Mouse (Mus musculus) yolk sac, embryonic 10.5 days (tissue): ENCODE data around the gene Abca2.
A peak's percentile ranks its signal among the peaks of the same experiment; 100 is the strongest.

ENCODE experiments used
- DNase-seq: peaks from one replicate; pipeline ENCODE4 v3.0.0-alpha.2; 2017; ENCODE audit warnings: low spot score

Abca2 gene

GRCm38 (mm10) chr2:25461407-25461806 is 32.9 kb downstream of the Abca2 start:
- DNase-seq: no peak

- no peak for DNase-seq
Measured at GRCm38 (mm10) chr2:25463630-25464029, 35.1 kb downstream of the Abca2 start.

DNA sequence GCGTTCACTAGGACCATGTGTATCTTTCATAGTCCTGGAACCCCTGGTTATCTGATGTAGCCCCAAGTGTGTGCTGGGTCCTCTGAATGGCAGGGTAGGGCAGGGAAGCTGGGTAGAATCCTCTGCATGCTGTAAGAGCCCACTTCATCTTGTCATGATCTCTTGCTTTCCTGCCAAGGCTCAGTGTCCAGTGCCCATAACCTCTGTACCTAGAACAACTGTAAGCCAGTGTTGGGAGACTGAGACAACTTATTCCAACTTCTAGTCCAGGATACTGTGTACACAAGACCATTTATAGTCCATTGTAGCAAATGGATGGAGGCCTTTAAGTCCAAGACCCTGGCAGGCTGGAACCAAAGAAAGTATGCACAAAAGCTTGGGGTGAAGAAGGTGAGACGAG is 36.8 kb downstream of the Abca2 start:
- DNase-seq: no peak

GRCm38 (mm10) chr2:25465816-25466635 is 37.5 kb downstream of the Abca2 start:
- no peak for DNase-seq

DNA sequence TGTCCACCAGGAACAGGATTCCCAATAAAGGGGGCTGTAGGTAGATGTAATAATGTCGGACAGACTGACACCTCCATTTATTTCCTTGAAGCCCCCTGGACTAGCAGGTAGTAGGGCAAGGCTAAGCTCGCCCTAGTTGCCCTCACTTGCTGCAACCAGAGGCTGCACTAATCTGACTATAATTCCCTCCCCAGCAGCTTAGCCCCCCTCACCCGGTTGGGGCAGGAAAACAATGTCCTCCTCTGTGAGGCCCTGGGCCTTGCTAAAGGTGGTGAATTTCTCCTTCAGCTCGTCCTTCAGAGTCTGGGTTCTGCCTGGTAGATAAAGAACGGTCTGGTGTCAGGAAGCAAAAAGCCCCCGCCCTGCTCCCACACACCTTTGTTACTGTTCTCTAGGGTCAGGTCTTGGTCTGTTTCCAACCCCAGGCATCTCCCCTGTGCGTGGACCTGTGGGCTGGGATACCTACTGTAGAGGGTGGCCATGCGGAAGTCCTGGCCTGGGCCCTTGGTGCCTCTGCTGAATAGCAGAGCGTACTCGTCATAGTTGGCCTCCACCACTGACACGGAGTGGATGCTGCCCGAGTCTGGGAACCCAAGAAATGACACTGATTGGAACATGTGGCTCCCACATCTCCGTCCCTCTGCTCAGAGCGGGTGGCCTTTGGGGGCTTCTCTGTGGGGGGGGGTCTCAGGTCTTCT is 39.3 kb downstream of the Abca2 start:
- DNase-seq: no peak

DNA sequence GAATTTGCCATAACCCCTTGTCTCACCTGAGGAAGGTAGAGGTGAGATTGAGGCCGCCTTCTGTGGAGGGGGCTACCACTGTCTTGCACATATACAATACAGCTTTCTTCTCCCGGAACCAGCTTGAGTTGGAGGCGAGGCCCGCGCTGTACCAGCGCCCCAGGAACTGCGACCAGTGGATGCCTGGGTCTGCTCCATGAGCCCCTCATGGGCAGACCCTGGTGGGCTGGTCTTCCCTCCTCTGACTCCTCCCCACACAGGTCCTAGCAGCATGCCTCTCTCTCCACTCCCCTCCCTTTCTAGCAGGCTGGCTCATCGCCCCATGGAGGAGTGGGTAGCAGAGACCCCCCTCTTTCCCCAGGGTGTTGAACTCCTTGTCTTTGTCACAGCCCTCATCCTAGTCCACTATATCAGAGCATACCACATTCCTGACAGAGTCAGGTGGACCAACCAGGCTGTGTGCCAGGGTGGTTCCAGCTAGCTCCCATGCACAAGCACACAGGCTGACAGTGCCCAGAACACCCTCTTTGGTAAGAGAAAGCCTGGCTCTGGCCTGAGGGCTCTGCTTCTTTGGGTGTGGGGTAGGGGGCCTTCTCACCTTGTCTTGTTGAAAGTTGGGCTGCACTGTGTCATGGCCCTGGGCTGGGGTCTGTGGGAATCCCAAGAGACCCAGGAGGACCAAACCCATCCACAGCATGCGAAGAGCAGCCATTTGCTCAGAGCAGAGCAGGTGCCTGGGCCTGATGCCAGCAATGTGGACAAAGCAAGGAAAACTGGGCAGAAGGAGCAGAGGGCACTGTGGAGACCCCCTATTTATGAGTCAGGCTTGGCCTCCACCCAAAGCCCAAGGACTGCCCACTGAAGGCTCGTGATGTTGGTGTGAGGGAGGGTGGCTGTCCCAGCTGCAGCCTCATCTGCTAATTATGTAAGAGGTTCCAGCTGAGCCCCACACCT is 40.7 kb downstream of the Abca2 start:
- DNase-seq: no peak

DNA sequence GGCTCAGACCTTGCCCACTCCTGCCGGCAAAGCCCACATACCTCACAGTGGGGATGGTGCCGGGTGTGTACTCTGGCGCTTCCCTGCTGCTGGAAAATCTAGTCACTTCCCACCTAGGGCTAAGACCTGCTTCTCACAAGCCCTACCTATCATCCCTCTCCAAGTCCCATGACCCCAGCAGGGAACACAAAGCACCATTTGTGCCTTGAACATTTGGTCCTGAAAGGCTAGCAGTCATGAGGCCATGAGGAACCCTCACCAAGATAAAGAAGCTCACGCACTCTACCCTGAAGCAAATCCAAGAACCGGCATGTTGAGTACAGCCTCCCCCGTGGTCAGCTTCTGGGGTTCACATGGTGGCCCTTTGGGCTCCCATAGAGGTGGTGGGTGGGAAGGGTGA is 41.5 kb downstream of the Abca2 start, which contains the start of gene Ptgds:
Gene Ptgds (minus strand): TSS at position 78 of the 400 bp plus-strand sequence.
- no peak for DNase-seq

DNA sequence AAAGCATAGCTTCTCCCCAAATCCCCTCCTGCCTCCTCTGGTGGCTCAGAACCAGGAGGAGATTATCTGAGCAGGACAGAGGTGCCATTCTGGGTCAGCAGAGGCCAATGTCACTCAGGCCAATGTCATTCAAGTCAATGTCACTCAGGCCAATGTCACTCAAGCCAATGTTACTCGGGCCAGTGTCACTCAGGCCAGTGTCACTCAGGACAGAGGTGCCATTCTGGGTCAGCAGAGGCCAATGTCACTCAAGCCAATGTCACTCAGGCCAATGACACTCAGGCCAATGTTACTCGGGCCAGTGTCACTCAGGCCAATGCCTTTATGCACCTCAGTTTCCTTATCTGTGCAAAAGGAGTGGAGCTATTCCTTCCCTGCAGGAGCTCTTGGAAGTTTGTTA is 44.0 kb downstream of the Abca2 start:
- no peak for DNase-seq

- no peak for DNase-seq
Measured at GRCm38 (mm10) chr2:25477541-25477940, 49.0 kb downstream of the Abca2 start.

DNA sequence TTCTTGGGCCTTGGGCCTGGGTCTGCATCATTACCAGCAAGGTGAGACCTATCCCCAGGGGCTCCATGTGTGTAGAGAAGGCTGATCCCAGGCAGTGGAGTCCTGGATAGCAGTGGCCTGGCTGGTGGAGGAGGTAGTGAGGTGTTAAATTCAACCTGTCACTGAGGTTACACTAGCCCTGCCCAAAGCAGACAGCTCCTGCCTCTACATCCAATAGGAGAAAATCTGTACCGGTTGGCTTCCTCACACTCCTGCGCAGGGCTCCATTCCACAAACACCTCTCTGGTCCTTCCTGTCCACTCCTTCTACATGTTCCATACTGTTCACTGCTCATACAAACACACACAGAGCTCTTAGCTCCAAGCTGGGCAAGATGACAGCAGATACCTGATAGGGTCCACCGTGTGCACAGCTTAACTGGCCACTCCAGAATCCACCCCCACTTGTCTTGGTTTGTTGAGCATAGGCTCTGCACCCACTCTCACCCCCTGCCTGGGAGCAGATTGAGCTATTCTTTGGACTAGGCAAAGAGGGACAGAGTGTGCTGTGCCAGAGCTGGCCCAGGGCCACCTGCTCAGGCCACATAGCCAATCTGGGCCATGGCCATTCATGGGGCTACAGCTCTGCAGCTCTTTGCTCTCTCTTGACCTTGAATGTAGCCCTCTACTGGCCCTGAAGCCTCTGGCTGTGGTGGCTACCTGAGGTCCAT is 49.6 kb downstream of the Abca2 start:
- DNase-seq: no peak

DNA sequence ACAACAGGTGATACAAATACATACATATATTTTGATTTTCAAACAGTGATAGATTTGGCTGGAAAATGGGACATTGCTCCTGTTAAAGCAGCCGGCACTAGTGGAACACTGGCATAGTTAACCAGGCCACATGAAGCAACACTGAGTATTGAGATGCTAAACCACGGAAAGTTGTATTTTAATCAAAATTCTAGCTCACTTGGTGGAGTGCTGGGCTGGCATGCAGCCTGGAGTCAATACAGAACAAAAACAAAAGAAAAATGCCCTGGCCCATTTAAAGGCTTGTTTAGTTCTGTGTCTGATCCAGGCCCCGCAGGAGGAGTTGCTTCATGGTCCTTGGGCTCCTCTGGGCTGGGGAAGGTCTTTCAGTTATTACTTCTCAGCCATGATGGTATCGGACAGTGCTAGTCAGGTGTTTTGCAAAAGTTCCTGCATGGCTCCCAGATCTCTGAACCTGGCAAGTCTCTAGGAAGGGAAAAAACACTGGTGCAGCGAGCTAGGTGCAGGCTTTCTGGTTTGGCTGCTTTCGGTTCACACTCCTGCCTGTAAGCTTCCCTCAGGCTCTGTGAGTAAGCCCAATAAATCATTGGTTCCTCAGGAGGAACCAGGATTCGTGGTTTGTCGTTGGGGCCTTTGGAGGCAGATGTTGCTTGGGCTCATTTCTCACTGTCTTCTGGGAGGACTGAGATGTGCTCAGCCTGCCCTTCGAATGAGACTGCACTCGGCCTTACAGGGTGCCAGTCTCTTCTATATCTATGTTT is 51.2 kb downstream of the Abca2 start:
- DNase-seq: no peak

DNA sequence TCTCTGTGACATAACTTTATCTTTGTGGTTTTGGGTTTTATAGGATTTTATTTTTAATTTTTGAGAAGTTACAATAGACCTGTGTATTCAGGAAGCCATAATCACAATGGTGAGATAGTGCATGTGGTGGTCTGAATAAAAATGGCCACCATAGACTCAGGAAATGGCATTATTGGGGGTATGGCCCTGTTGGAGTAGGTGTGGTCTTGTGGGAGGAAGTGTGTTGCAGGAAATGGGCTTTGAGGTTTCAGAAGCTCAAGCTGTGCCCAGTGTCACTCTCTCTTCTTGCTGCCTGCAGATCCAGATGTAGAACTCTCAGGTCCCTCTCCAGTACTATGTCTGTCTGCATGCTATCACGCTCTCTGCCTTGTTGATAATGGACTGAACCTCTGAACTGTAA is 52.0 kb downstream of the Abca2 start:
- no peak for DNase-seq

GRCm38 (mm10) chr2:25482969-25483368 is 54.5 kb downstream of the Abca2 start:
- DNase-seq: no peak

GRCm38 (mm10) chr2:25484901-25485647 is 56.6 kb downstream of the Abca2 start:
- peak; percentile 86 for DNase-seq

DNA sequence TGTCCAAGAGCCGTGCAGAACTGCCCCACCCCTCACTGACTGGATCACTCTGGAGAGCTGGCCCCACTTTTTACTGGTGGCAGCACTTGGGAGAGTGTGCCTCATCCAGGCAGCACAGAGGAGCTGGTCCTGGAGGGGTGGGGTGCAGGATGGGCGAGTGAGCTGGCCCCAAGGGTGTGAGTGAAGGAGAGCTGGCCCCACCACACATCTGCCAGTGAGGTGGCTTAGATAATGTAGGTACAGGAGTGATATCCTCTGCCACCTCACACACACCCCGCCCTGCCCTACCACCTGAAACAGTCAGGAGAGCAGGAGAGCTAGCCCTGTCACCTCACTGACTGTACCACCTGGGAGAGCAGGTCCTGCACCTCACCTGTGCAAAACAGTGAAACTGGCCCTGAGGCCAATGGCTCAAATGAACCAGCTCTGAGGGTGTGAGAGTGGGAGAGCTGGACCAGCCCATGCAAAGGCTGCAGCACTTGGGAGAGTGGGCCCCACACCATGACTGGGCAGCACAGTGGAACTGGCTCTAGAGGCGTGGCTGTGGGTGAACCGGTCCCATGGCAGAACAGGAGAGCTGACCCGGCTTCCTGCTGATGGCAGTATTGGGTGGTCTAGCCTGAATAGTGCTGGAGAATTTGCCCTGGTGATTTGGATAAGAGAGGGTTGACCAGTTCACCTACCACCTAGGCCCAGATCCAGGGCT is 59.6 kb downstream of the Abca2 start:
- no peak for DNase-seq

DNA sequence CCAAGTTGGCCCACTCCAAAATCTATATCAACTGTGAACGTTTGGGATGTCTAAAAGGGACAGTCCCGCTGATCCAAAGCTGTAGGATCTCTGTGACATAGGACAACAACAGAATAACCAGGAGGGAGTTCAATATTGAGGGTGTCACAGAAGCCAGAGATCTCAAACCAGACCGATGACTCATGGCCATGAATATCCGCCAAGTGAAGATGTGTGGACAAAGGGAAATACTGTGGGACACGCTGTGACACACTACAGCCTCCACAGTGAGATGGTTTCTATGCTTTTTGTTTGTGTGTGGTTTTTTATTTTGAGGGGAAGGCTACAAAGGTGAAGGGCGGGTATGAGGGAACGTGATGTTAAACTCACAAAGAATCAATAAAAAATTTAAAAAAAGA is 60.2 kb downstream of the Abca2 start:
- no peak for DNase-seq

DNA sequence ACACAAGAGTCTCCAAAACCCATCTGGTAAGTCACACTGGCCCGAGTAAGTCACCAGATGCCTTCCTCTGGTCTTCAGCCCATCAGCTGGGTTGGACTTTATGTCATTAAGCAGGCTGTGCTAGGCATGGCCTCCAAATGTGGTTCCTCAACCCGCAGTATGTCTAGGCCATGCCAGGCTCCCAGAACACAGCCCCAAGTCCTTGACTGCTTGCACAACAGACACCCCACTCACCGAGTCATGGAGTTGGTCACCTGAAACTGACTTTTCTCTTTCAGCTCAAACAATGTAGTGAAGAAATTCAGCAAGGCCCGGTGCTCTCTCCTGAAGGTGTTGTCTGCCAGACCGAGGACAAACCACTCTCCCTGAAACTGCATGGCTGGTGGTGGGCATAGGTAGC is 64.5 kb downstream of the Abca2 start:
- DNase-seq: no peak

GRCm38 (mm10) chr2:25493476-25493961 is 65.0 kb downstream of the Abca2 start, which contains the start of gene Lcn12:
TSS of gene Lcn12 (minus strand) at chr2:25493911.
- DNase-seq: no peak

DNA sequence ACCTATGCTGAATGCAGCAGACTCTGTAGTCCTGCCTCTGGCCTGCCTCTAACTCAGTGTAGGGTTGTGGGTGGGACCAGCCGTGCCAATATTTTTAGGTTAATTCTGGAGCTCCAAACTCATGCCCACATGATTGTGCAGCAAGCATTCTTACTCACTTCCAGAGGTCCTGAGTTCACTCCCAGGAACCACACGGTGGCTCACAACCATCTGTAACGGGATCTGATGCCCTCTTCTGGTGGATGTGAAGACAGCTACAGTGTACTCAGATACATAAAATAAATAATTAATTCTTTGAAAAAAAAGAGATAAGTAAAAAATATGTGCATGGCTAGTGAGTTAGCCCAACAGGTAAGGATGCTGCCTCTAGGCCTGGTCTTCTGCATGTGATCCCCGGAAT is 68.0 kb downstream of the Abca2 start:
- no peak for DNase-seq
